Mouse (Mus musculus): Measurements from ENCODE around the gene Lemd1. TPM values are rescaled to one million over a fixed set of nuclear protein-coding genes. Genes with fewer than 3 reads are reported as not detected.

The Lemd1 gene
- polyA plus RNA-seq, 1 experiment = not detected

DNA sequence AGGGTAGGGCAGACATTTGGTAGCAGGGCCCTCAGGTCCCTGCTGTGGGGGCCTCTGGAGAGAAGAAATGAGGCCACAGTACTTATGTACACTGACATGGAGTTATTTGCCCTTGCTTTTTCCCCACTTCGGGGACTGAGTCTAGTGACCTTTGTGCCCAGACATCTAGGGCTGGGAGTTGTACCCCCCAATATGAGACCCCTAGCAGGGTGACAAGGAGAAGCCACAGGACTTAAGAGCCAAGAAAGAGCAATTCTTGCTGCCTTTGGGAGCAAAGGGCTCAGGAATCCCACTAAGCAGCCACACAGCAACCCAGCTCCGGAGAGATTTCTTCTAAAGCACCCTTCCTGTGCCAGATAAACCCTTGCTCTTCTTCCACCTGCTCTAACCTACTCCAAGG lies 10.7 kb downstream of the Lemd1 start:
- H3K27me3 ChIP-seq (ENCODE audit: control insufficient read depth, insufficient read depth, low read length) = no peaks in the 10 kb centered on the region
- DNase-seq = no peak
- no peak overlapping the region for H3K27ac ChIP-seq (ENCODE audit: control insufficient read depth, insufficient read depth, low read length)
- 94% methylated on average over 2 of the region's 2 CpGs for WGBS
- no peak for TF ChIP-seq POLR2A (IDR thresholded peaks at IDR 0.05; ENCODE audit: control insufficient read depth, extremely low read depth, insufficient read depth, low read length, poor library complexity)
- no peak for TF ChIP-seq CTCF (IDR thresholded peaks at IDR 0.05; ENCODE audit: borderline replicate concordance, control insufficient read depth, extremely low read depth, insufficient read depth, low read length, poor library complexity)
- no peak overlapping the region for H3K4me3 ChIP-seq (ENCODE audit: control insufficient read depth, insufficient read depth, low read length)
- H3K36me3 ChIP-seq (ENCODE audit: control insufficient read depth, insufficient read depth, low read length) = no peaks in the 10 kb centered on the region
- no peaks in the 10 kb centered on the region for H3K4me1 ChIP-seq (replicated peaks; ENCODE audit: control insufficient read depth, insufficient read depth, low read length)

DNA sequence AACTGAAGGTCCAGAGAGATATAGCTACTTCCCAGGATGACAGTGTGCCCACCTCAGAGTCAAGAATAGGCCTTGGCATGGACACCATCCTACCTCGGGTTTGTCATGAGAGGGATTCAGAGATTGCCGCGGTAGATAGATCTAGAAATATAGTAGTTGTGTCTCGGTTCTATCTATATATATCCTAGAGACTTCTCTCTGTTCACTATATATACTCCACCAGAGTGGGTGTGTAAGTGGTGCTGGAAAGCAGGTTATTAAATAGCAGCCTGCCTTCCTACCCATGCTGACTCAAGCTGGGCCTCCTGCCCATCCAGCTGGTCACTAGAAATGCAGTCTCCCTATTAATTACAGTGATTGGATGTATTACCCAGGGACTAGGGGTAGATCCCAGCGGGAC lies 11.5 kb downstream of the Lemd1 start:
- TF ChIP-seq CTCF (IDR thresholded peaks at IDR 0.05; ENCODE audit: borderline replicate concordance, control insufficient read depth, extremely low read depth, insufficient read depth, low read length, poor library complexity) (no peak), POLR2A (IDR thresholded peaks at IDR 0.05; ENCODE audit: control insufficient read depth, extremely low read depth, insufficient read depth, low read length, poor library complexity) (no peak)
- no peak overlapping the region for H3K4me3 ChIP-seq (ENCODE audit: control insufficient read depth, insufficient read depth, low read length)
- DNase-seq = no peak
- H3K4me1 ChIP-seq (replicated peaks; ENCODE audit: control insufficient read depth, insufficient read depth, low read length) = no peaks in the 10 kb centered on the region
- H3K27me3 ChIP-seq (ENCODE audit: control insufficient read depth, insufficient read depth, low read length) = no peaks in the 10 kb centered on the region
- WGBS = 94% methylated on average over 5 of the region's 5 CpGs
- H3K27ac ChIP-seq (ENCODE audit: control insufficient read depth, insufficient read depth, low read length) = no peak overlapping the region
- no peaks in the 10 kb centered on the region for H3K36me3 ChIP-seq (ENCODE audit: control insufficient read depth, insufficient read depth, low read length)

DNA sequence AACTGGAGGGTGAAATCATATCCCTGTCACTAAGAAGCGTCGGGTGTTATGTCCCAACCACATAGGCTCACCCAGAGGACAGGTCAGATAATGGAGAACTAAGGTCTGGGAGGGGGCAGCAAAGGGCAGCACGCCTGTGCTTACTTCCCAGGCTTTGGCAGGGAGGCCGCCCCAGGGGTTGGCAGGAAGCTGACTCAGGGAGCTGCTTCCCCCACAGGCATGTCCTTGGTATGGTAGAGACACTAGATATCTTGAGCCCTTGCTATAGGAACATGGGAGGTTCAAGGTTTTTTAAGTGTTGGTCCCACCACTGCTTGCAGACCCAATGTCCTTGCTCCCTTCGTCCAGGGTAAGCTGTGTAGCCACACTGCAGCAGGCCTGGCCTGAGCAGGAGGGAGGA lies 14.7 kb downstream of the Lemd1 start:
- 46% methylated on average over 5 of the region's 5 CpGs for WGBS
- Histone ChIP-seq H3K4me3 (ENCODE audit: control insufficient read depth, insufficient read depth, low read length) (no peak overlapping the region), H3K27ac (ENCODE audit: control insufficient read depth, insufficient read depth, low read length) (no peak overlapping the region), H3K4me1 (replicated peaks; ENCODE audit: control insufficient read depth, insufficient read depth, low read length) (no peaks in the 10 kb centered on the region), H3K36me3 (ENCODE audit: control insufficient read depth, insufficient read depth, low read length) (no peaks in the 10 kb centered on the region), H3K27me3 (ENCODE audit: control insufficient read depth, insufficient read depth, low read length) (no peaks in the 10 kb centered on the region)
- TF ChIP-seq CTCF (IDR thresholded peaks at IDR 0.05; ENCODE audit: borderline replicate concordance, control insufficient read depth, extremely low read depth, insufficient read depth, low read length, poor library complexity) = no peak
- no peak for TF ChIP-seq POLR2A (IDR thresholded peaks at IDR 0.05; ENCODE audit: control insufficient read depth, extremely low read depth, insufficient read depth, low read length, poor library complexity)
- no peak for DNase-seq

- no peak overlapping the region for H3K4me3 ChIP-seq (ENCODE audit: control insufficient read depth, insufficient read depth, low read length)
- H3K27ac ChIP-seq (ENCODE audit: control insufficient read depth, insufficient read depth, low read length) = no peak overlapping the region
- DNase-seq = no peak
- 82% methylated on average over 3 of the region's 3 CpGs for WGBS
- no peaks in the 10 kb centered on the region for H3K36me3 ChIP-seq (ENCODE audit: control insufficient read depth, insufficient read depth, low read length)
- TF ChIP-seq CTCF (IDR thresholded peaks at IDR 0.05; ENCODE audit: borderline replicate concordance, control insufficient read depth, extremely low read depth, insufficient read depth, low read length, poor library complexity) (no peak), POLR2A (IDR thresholded peaks at IDR 0.05; ENCODE audit: control insufficient read depth, extremely low read depth, insufficient read depth, low read length, poor library complexity) (no peak)
- no peaks in the 10 kb centered on the region for H3K27me3 ChIP-seq (ENCODE audit: control insufficient read depth, insufficient read depth, low read length)
- no peaks in the 10 kb centered on the region for H3K4me1 ChIP-seq (replicated peaks; ENCODE audit: control insufficient read depth, insufficient read depth, low read length)
Measured at GRCm38 (mm10) chr1:132206828-132207227, 15.6 kb downstream of the Lemd1 start.

GRCm38 (mm10) chr1:132208154-132208553 lies 16.9 kb downstream of the Lemd1 start:
- DNase-seq = no peak
- Histone ChIP-seq H3K27me3 (ENCODE audit: control insufficient read depth, insufficient read depth, low read length) (no peaks in the 10 kb centered on the region), H3K27ac (ENCODE audit: control insufficient read depth, insufficient read depth, low read length) (no peak overlapping the region), H3K36me3 (ENCODE audit: control insufficient read depth, insufficient read depth, low read length) (no peaks in the 10 kb centered on the region), H3K4me3 (ENCODE audit: control insufficient read depth, insufficient read depth, low read length) (no peak overlapping the region), H3K4me1 (replicated peaks; ENCODE audit: control insufficient read depth, insufficient read depth, low read length) (no peaks in the 10 kb centered on the region; the same call in 1 of the 2 replicates)
- 60% methylated on average over 4 of the region's 4 CpGs for WGBS
- TF ChIP-seq CTCF (IDR thresholded peaks at IDR 0.05; ENCODE audit: borderline replicate concordance, control insufficient read depth, extremely low read depth, insufficient read depth, low read length, poor library complexity) (no peak), POLR2A (IDR thresholded peaks at IDR 0.05; ENCODE audit: control insufficient read depth, extremely low read depth, insufficient read depth, low read length, poor library complexity) (no peak)

- Histone ChIP-seq H3K4me1 (replicated peaks; ENCODE audit: control insufficient read depth, insufficient read depth, low read length) (no peaks in the 10 kb centered on the region; the same call in 1 of the 2 replicates), H3K27me3 (ENCODE audit: control insufficient read depth, insufficient read depth, low read length) (no peaks in the 10 kb centered on the region), H3K27ac (ENCODE audit: control insufficient read depth, insufficient read depth, low read length) (no peak overlapping the region), H3K36me3 (ENCODE audit: control insufficient read depth, insufficient read depth, low read length) (no peaks in the 10 kb centered on the region), H3K4me3 (ENCODE audit: control insufficient read depth, insufficient read depth, low read length) (no peak overlapping the region)
- TF ChIP-seq POLR2A (IDR thresholded peaks at IDR 0.05; ENCODE audit: control insufficient read depth, extremely low read depth, insufficient read depth, low read length, poor library complexity) = no peak
- no peak for TF ChIP-seq CTCF (IDR thresholded peaks at IDR 0.05; ENCODE audit: borderline replicate concordance, control insufficient read depth, extremely low read depth, insufficient read depth, low read length, poor library complexity)
- WGBS = 91% methylated on average over 10 of the region's 10 CpGs
- DNase-seq = no peak
Measured at GRCm38 (mm10) chr1:132209400-132209799, 18.2 kb downstream of the Lemd1 start.

DNA sequence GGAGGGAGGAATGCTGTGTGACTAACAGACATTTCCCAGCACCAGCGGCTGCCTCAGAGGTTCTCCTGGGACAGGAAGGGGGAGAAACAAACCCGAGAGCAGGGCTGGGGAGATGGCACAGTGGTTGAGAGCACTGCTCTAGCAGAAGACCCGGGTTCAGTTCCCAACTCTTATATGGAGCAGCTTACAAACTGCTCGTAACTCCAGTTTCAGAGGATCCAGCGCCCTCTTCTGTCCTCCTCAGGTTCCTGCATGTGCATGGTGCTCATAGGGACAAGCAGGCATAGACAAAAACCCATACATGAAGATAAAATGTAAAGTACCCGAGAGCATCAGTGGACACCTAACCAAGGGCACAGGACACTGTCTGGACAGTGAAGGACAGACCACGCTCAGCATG lies 19.7 kb downstream of the Lemd1 start:
- Histone ChIP-seq H3K4me1 (replicated peaks; ENCODE audit: control insufficient read depth, insufficient read depth, low read length) (no peaks in the 10 kb centered on the region; the same call in 1 of the 2 replicates), H3K27me3 (ENCODE audit: control insufficient read depth, insufficient read depth, low read length) (no peaks in the 10 kb centered on the region), H3K4me3 (ENCODE audit: control insufficient read depth, insufficient read depth, low read length) (no peak overlapping the region), H3K27ac (ENCODE audit: control insufficient read depth, insufficient read depth, low read length) (no peak overlapping the region), H3K36me3 (ENCODE audit: control insufficient read depth, insufficient read depth, low read length) (no peaks in the 10 kb centered on the region)
- no peak for TF ChIP-seq CTCF (IDR thresholded peaks at IDR 0.05; ENCODE audit: borderline replicate concordance, control insufficient read depth, extremely low read depth, insufficient read depth, low read length, poor library complexity)
- no peak for TF ChIP-seq POLR2A (IDR thresholded peaks at IDR 0.05; ENCODE audit: control insufficient read depth, extremely low read depth, insufficient read depth, low read length, poor library complexity)
- WGBS = 26% methylated on average over 7 of the region's 7 CpGs
- DNase-seq = peak; percentile 22
